Mouse (Mus musculus): ENCODE measurements around the gene Tpra1.

The Tpra1 gene

GRCm38 (mm10) chr6:88890832-88891231 lies 11.2 kb upstream of the Tpra1 start:
- no peak for DNase-seq (ENCODE audit: low spot score in 2 of 2)

- no peak for DNase-seq (ENCODE audit: low spot score in 2 of 2)
These were observed 8.5 kb upstream of the Tpra1 start for GRCm38 (mm10) chr6:88893559-88893958.

GRCm38 (mm10) chr6:88895943-88896342 lies 6.1 kb upstream of the Tpra1 start:
- no peak for DNase-seq (ENCODE audit: low spot score in 2 of 2)

- no peak for DNase-seq (ENCODE audit: low spot score in 2 of 2)
These were observed 4.8 kb upstream of the Tpra1 start for GRCm38 (mm10) chr6:88897246-88897645.

- peak; percentile 91 to 96 for DNase-seq (ENCODE audit: low spot score in 2 of 2)
These were observed 3.5 kb upstream of the Tpra1 start, which contains the start of gene Mcm2 for GRCm38 (mm10) chr6:88898534-88899048. Mcm2 (minus strand) TSS chr6:88898780.

- DNase-seq (ENCODE audit: low spot score in 2 of 2) = no peak
These were observed 3.0 kb upstream of the Tpra1 start for GRCm38 (mm10) chr6:88899086-88899485.

GRCm38 (mm10) chr6:88899628-88900027 lies 2.4 kb upstream of the Tpra1 start:
- no peak for DNase-seq (ENCODE audit: low spot score in 2 of 2)

GRCm38 (mm10) chr6:88901471-88901870 lies 580 bp upstream of the Tpra1 start:
- no peak for DNase-seq (ENCODE audit: low spot score in 2 of 2)

GRCm38 (mm10) chr6:88903708-88904107 lies 1.7 kb downstream of the Tpra1 start:
- no peak for DNase-seq (ENCODE audit: low spot score in 2 of 2)

- no peak for DNase-seq (ENCODE audit: low spot score in 2 of 2)
These were observed 2.5 kb downstream of the Tpra1 start for GRCm38 (mm10) chr6:88904456-88904974.

GRCm38 (mm10) chr6:88905042-88905441 lies 3.0 kb downstream of the Tpra1 start:
- no peak for DNase-seq (ENCODE audit: low spot score in 2 of 2)

- DNase-seq (ENCODE audit: low spot score in 2 of 2) = no peak
These were observed 4.5 kb downstream of the Tpra1 start for GRCm38 (mm10) chr6:88906369-88907108.

- DNase-seq (ENCODE audit: low spot score in 2 of 2) = no peak
These were observed 7.1 kb downstream of the Tpra1 start for GRCm38 (mm10) chr6:88909151-88909550.

- DNase-seq (ENCODE audit: low spot score in 2 of 2) = no peak
These were observed 11.0 kb downstream of the Tpra1 start for GRCm38 (mm10) chr6:88913022-88913421.

GRCm38 (mm10) chr6:88913440-88913839 lies 11.4 kb downstream of the Tpra1 start:
- DNase-seq (ENCODE audit: low spot score in 2 of 2) = no peak

- DNase-seq (ENCODE audit: low spot score in 2 of 2) = no peak
These were observed 12.7 kb downstream of the Tpra1 start for GRCm38 (mm10) chr6:88914799-88915198.

- DNase-seq (ENCODE audit: low spot score in 2 of 2) = no peak
These were observed 13.5 kb downstream of the Tpra1 start for GRCm38 (mm10) chr6:88915510-88915909.

- no peak for DNase-seq (ENCODE audit: low spot score in 2 of 2)
These were observed 14.1 kb downstream of the Tpra1 start for GRCm38 (mm10) chr6:88916153-88916552.

- DNase-seq (ENCODE audit: low spot score in 2 of 2) = no peak
These were observed 16.8 kb downstream of the Tpra1 start for GRCm38 (mm10) chr6:88918802-88919201.

- DNase-seq (ENCODE audit: low spot score in 2 of 2) = peak in 1 of 2 experiments; percentile 67
These were observed 22.6 kb downstream of the Tpra1 start for GRCm38 (mm10) chr6:88924502-88925275.

GRCm38 (mm10) chr6:88925640-88926205 lies 23.7 kb downstream of the Tpra1 start:
- DNase-seq (ENCODE audit: low spot score in 2 of 2) = no peak

- DNase-seq (ENCODE audit: low spot score in 2 of 2) = no peak
These were observed 24.8 kb downstream of the Tpra1 start for GRCm38 (mm10) chr6:88926870-88927269.
